Mouse (Mus musculus) thymus, postnatal 14 days (tissue): ENCODE results near the gene Osmr.

Experiments used
- DNase-seq: peaks from one replicate; pipeline ENCODE4 v3.0.0; 2021

The Osmr gene

DNA sequence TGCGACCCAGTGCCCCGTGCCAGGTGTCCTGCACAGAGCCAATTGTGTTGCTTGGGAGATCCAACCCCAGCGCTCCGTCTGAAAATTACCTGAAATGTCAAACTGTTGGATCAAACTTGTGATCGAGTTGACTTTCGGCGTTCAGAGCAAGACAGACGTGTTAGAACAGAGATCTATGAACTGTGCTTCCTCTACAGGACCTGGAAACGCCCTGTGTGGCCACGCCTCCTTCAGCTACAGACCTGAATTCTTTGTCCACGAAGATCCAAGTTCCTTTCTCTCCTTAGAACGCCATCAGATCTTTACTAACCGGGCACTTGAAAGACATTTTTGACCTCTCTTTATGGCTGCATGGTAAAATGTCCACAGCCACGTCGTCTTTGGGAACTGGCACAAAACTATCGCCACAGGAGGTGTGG lies at the start of gene Osmr:
TSS of gene Osmr (minus strand) at position 369 of the 419 bp plus-strand sequence.
- DNase-seq: no peak

DNA sequence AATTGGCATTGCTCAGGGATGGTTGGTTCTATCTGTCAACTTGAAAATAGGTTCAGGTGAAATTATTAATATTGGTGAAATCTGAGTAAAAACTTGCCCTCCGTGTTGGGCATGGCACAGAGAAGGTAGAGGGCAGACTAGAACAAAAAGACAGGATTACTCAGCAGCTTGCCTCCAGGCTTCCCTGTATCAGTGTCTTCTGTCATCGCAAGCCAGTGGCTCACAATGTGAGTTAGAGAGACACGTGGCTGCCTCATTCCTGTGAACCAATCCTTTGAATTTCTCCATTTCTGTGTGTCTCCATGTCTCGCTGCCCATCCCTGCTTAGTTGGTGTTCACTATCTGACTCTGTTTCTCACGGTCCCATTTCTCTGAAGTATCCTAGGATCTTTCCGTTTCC lies 44.6 kb upstream of the Osmr start:
- DNase-seq: no peak

GRCm38 (mm10) chr15:6914163-6914562 lies 39.4 kb upstream of the Osmr start:
- DNase-seq: no peak

DNA sequence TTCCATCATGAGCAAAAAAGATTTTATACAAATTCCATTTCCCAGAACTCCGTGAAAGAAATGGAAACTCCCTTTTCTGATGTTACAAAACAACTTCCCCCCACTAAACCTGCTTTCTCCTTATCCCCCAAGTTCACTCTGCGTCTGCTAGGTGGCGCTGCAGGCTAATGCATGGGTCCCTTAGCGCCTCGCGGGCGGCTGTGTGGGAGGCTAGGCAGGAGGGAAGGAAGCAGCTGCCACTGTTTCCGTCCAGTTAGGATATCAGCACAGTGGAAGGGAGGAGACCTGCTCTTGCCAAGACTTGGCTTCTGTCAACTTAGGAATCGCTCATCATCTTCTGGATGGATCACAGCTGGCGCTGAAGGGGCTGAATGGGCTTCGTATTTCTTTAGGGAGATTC lies 34.9 kb upstream of the Osmr start:
- DNase-seq: peak; percentile 74

DNA sequence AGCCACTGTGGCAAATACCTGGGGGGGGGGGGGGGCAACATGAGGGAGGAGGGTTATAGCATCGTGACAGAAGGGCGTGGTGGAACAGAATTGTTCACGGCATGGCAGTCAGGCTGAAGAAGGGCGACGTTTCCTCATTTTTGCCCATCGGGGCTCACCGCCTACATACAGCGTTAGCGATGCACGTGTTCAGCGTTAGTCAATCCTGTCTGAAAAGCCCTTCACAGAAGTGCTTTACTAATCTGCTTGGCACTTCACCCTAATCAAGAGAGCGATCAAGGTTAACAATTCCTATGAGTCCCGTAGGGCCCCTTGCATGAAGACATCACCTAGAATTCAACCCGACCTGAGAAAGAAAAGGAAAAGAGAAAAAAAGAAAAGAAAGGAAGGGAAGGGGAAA lies 34.3 kb upstream of the Osmr start:
- no peak for DNase-seq

- no peak for DNase-seq
Observed at GRCm38 (mm10) chr15:6908601-6909000, 33.8 kb upstream of the Osmr start.

- DNase-seq: no peak
Observed at GRCm38 (mm10) chr15:6906260-6907047, 31.7 kb upstream of the Osmr start.

- DNase-seq: no peak
Observed at GRCm38 (mm10) chr15:6905726-6906125, 31.0 kb upstream of the Osmr start.

GRCm38 (mm10) chr15:6903286-6903975 lies 28.7 kb upstream of the Osmr start:
- no peak for DNase-seq

DNA sequence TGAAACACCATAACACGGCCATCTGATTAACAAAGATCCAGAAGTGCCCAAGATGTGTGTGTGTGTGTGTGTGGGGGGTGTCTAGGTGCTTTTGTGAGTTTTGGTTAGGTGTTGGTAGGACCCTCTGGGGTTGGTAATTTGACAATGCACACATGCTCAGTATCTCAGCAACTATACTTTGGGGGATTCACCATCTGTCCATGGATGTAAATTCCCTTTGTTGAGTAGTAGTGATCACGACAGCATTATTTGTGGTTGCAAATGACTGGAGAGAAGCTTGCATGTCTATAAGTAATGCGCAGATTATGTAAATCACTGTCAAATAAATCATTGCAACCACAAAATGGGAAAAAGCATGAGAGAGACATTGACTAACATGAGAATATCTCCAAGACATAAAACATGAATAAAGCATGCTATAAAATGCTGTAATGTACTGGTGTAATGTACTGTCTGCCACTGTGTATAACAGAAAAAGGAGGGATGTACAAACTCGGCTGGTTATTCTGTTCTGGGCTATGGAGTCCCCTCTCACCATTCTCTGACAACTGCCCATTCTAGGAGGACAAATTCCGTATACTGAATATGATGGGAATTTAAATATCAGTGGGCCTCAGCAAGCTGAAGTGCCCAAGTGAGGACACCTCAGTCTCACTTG lies 27.3 kb upstream of the Osmr start:
- DNase-seq: no peak

DNA sequence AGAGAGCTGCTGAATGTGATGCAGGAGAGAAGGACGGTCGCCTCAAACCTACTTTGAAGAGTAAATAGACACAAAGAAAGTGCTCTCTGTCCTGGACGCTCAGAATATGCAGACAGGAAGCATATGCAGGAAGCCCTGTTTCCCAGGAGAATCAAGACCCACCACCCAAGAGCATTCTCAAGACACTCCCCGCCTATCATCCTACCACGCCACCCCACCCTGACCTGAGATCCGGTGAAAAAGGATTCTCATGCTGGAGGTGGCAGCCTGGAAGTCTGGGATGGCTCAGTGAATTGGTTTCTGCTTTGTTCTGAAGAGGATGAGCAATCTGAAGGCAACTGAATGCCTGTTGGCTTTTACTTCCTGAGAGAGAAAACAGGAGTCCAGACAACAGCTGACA lies 26.5 kb upstream of the Osmr start:
- DNase-seq: no peak

- DNase-seq: no peak
Observed at GRCm38 (mm10) chr15:6884260-6884659, 9.5 kb upstream of the Osmr start.

- DNase-seq: peak; percentile 45
Observed at GRCm38 (mm10) chr15:6883816-6884215, 9.0 kb upstream of the Osmr start.

DNA sequence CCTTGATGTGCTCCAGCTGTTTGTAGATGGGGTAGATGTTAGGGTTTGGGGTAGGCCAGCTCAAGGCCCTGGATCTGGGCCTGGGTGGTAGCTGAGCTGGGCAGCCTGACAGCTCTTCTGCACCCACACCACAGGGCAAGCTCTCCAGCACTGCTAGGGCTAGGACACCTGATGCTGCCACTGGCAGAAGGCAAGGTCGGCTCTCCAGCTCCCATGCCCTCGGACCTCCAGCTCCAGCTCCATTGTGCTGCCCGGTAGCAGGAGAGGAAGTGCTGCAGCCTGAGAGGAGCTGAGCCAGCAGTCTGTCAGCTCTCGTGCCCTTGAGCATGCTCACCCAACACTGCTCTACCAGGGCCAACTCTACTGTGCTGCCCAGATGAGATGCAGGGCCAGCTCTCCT lies 8.3 kb upstream of the Osmr start:
- no peak for DNase-seq

GRCm38 (mm10) chr15:6882180-6882579 lies 7.4 kb upstream of the Osmr start:
- DNase-seq: no peak

DNA sequence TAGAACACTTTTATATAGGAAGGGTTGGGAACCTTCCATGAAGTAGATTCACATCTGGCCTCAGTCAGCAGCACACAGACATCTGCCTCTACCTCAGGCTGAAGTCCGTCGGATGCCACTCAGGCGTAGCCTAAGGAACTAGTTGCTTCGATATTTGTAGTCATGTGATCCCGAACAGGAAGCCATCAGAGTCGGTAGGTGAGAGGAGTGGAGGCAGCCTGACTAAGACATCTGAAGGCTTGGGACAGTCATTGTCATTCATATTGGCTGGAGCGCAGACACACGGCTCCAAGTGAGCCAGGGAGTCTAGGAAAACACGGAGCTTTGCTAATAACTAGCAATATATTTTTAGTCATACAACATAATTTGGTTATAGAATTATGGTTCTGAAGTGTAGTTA lies 6.4 kb upstream of the Osmr start:
- DNase-seq: no peak

DNA sequence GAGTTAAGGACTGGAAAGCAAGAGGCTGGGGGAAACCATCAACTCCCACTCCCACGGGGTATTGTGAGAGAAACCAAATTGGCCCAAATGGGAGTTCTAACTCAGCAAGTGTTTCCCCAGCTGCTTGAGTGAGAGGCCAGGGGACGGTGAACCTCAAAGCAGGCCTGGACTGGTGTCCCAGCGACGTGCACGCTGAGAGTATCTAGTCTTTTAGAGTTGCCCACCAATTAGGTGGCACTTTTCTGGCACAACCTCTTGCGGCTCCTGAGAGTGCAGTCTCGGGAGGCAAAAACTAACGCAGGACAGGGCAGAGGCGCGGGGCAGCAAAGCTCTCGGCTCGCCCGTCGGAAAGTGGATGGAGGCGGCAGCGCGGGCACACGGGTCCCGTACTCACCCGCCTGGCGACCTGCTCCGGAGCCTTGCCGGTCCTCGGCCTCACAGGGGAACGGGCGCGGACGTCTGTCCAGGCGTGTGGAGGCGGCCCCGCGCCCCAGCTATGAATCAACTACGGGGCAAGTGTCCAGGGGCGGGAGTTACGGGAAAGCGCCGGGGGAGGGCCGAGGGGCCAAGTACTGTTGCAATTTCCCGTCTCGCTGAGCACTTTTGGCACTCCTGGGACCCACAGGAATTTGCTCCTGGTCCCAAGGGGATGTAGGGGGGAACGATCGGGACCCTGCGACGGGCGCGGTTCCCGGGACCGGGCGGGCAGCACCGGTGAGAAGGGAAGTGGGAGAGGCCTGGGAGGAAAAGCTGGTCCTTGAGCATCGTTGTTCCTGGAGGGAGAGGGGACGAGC lies 765 bp downstream of the Osmr start:
- DNase-seq: no peak

GRCm38 (mm10) chr15:6873154-6873806 lies 1.5 kb downstream of the Osmr start:
- no peak for DNase-seq

- no peak for DNase-seq
Observed at GRCm38 (mm10) chr15:6871621-6872359, 3.0 kb downstream of the Osmr start.

GRCm38 (mm10) chr15:6866888-6867287 lies 7.9 kb downstream of the Osmr start:
- DNase-seq: no peak

DNA sequence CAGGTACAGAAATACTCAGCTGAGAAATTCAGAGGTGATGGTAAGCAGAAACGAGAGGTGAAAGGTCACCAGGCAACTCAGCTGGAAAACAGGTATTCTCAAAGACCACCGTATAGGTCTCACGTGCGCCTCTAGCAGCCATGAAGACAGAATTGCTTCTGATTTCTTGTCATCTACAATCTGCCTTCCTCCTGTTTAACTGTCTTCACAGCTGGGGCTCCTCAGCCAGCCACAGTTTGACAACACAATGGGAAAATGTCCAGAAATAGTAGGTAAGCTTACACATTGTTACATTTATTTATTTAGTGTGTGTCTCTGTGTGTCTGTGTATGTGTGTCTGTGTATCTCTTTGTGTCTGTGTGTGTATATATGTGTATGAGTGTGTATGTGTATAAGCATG lies 12.6 kb downstream of the Osmr start:
- DNase-seq: no peak

DNA sequence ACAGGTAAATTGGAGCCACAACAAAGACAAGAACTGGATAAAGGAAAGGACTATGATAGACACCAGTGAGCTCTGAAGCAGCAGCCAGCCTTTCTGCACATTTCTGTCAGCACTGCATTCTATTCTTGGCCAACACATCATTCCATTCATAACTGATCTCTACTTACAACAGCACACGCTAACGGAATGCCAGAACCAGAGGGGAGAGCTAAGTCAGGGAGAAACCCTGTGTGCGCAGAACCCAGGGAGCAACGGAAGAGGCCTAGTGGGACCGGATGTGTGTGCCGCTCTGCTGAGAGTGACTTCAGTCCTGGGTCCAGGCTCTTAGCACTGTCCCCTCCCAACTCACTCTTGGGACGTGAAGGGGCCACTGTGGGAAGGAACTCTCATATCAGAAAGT lies 13.2 kb downstream of the Osmr start:
- DNase-seq: no peak
